Mouse (Mus musculus) liver, postnatal 0 days (tissue): ENCODE results near the gene Rab3c. TPM values are rescaled to one million over a fixed set of nuclear protein-coding genes. Genes with fewer than 3 reads are reported as not detected.

ENCODE experiments used
- ATAC-seq: fragments of 200-750 bp; cut with Nextera tagmentation; 2 replicates; pipeline ENCODE4 v1.8.0; 2017; ENCODE audit warnings: mild to moderate bottlenecking, moderate library complexity
- DNase-seq: peaks from one replicate; pipeline ENCODE4 v3.0.0-alpha.2; 2016
- H3K27ac ChIP-seq: fragments of 300-500 bp; sonication (generic); 2 replicates; pipeline ENCODE4 v1.5.1; 2014; ENCODE audit warnings: antibody characterized with exemption, moderate library complexity, mild to moderate bottlenecking, low read depth
- H3K27me3 ChIP-seq: fragments of 300-500 bp; sonication (generic); 2 replicates; pipeline ENCODE4 v1.6.1; 2014; ENCODE audit warnings: low read length, control low read depth, mixed read lengths; ENCODE audit not compliant: insufficient read depth
- H3K36me3 ChIP-seq: fragments of 300-500 bp; sonication (generic); replicated peaks from 2 replicates; pipeline ENCODE4 v1.6.1; 2014; ENCODE audit warnings: mild to moderate bottlenecking, control low read depth, low read length, moderate library complexity, mixed read lengths; ENCODE audit not compliant: insufficient read depth
- H3K4me1 ChIP-seq: fragments of 300-500 bp; sonication (generic); 2 replicates; pipeline ENCODE4 v1.6.1; 2014; ENCODE audit warnings: antibody characterized with exemption, mild to moderate bottlenecking, control low read depth; ENCODE audit not compliant: insufficient read depth
- H3K4me2 ChIP-seq: fragments of 300-500 bp; sonication (generic); 2 replicates; pipeline ENCODE4 v1.6.1; 2014; ENCODE audit warnings: low read depth, mild to moderate bottlenecking, low read length, moderate library complexity, mixed read lengths
- H3K4me3 ChIP-seq: fragments of 300-500 bp; sonication (generic); 2 replicates; pipeline ENCODE4 v1.5.1; 2014; ENCODE audit warnings: low read depth, low read length
- H3K9ac ChIP-seq: fragments of 300-500 bp; sonication (generic); replicated peaks from 2 replicates; pipeline ENCODE4 v1.6.1; 2014; ENCODE audit warnings: mild to moderate bottlenecking, moderate library complexity
- H3K9me3 ChIP-seq: fragments of 300-500 bp; sonication (generic); 2 replicates; pipeline ENCODE4 v1.6.1; 2016; ENCODE audit warnings: mild to moderate bottlenecking, control low read depth, low read length, mixed read lengths
- CTCF ChIP-seq: sonication (generic); IDR thresholded peaks from 2 replicates; pipeline ENCODE4 v1.5.1; 2016; ENCODE audit warnings: antibody characterized with exemption, low read depth
- EP300 ChIP-seq: IDR thresholded peaks from 2 replicates; pipeline ENCODE4 v1.6.1; 2016; ENCODE audit warnings: antibody characterized with exemption, low read depth, mild to moderate bottlenecking
- WGBS: fragments of 180-500 bp; shearing (Covaris S2); extraction: QIAGEN DNeasy Blood & Tissue Kit; methylation state at CpG from one replicate; pipeline ENCODE4 v1.1.7; 2014; ENCODE audit not compliant: insufficient replicate concordance; 5-methylcytosine and 5-hydroxymethylcytosine counted together
- polyA plus RNA-seq: library from polyadenylated mRNA; unstranded; fragments of >200 nt; fragmentation: Nextera tagmentation; extraction: Ambion mirVana; gene quantifications from 2 replicates; pipeline ENCODE4 v1.2.1, GENCODE M21; 2015

Gene Rab3c
- polyA plus RNA-seq, 1 experiment from 2014 or later: not detected

- H3K4me1 ChIP-seq: peaks cover 10% of the 10 kb centered on the region
- H3K9ac ChIP-seq: no peak overlapping the region
- ATAC-seq (no peak), DNase-seq (peak; percentile 44)
- no peaks in the 10 kb centered on the region for H3K36me3 ChIP-seq
- no peak overlapping the region for H3K27ac ChIP-seq
- H3K4me2 ChIP-seq: no peak overlapping the region
- TF ChIP-seq CTCF (peak; percentile 70), EP300 (no peak)
- H3K9me3 ChIP-seq: no peaks in the 10 kb centered on the region
- 73% methylated on average over 5 of the region's 5 CpGs for WGBS
- 0 out of 2 replicates have a peak, but pooled peaks cover 2% of the 10 kb centered on the region for H3K27me3 ChIP-seq
- H3K4me3 ChIP-seq: no peak overlapping the region
Observed at GRCm38 (mm10) chr13:110023031-110023430, 257.8 kb downstream of the Rab3c start.

DNA sequence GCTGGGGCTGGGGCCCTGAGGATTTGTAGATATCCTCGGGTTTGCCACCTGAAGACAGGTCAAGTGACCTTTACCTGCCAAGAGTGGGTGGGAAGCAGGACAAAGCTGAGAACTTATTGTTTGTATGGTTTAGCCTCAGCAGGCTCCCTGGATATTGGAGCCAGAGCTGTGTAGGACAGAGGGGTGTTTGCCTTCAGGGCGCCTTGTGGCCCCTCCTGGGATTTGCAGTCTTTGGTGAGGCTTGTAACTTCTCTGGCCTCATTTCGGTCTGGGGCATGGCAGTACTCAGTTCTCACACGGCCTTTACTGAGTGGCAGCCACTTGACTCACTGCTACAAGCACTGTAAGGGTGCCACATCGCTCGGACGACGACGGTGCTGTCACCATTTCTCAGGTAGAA is 261.0 kb downstream of the Rab3c start:
- DNase-seq (no peak), ATAC-seq (0 out of 2 replicates have a peak, but pooled peaks have one; percentile 2)
- Histone ChIP-seq H3K4me1 (peaks cover 10% of the 10 kb centered on the region), H3K9me3 (no peaks in the 10 kb centered on the region), H3K27me3 (0 out of 2 replicates have a peak, but pooled peaks cover 7% of the 10 kb centered on the region), H3K4me2 (no peak overlapping the region), H3K27ac (no peak overlapping the region), H3K36me3 (no peaks in the 10 kb centered on the region), H3K4me3 (no peak overlapping the region), H3K9ac (no peak overlapping the region)
- TF ChIP-seq EP300: no peak
- TF ChIP-seq CTCF: no peak
- 40% methylated on average over 9 of the region's 9 CpGs for WGBS

- H3K36me3 ChIP-seq: no peaks in the 10 kb centered on the region
- 2% methylated on average over 20 of the region's 20 CpGs for WGBS
- DNase-seq (no peak), ATAC-seq (peak; percentile 8; the same call in 1 of the 2 replicates)
- H3K4me2 ChIP-seq: peak overlapping the region; percentile 76
- H3K9me3 ChIP-seq: no peaks in the 10 kb centered on the region
- H3K9ac ChIP-seq: no peak overlapping the region
- TF ChIP-seq EP300 (no peak), CTCF (no peak)
- peak overlapping the region; percentile 30; the same call in 1 of the 2 replicates for H3K4me3 ChIP-seq
- no peak overlapping the region for H3K27ac ChIP-seq
- 0 out of 2 replicates have a peak, but pooled peaks cover 7% of the 10 kb centered on the region for H3K27me3 ChIP-seq
- peaks cover 10% of the 10 kb centered on the region for H3K4me1 ChIP-seq
Observed at GRCm38 (mm10) chr13:110018941-110019743, 261.7 kb downstream of the Rab3c start.

DNA sequence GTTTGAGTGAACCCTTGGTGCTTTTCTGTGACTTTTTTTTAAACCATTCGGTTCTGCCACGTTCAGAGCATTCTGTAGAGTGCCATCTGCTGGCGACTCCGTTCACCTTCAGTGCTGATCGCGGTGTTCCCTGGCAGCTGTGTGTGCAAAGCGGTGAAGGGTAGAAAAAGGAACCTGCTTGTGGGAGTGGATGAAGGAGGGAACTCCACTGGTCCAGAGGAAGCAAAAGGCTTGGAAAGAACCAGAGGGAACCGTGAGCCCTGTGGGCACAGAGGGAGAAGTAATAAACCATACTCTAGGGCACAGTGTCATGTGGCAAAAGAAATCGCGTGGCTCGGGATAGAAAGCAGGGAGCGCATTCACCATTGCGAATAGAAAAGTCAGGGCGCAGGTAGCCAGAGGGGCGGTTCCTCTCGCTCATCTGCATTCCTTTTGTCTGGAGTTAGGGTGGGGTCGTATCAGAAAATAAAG is 262.3 kb downstream of the Rab3c start:
- 0 out of 2 replicates have a peak overlapping the region, but pooled peaks have one; percentile 16 for H3K9ac ChIP-seq
- DNase-seq: peak; percentile 82
- no peaks in the 10 kb centered on the region for H3K9me3 ChIP-seq
- WGBS: 1% methylated on average over 17 of the region's 17 CpGs
- TF ChIP-seq CTCF: peak; percentile 78
- TF ChIP-seq EP300: no peak
- peak overlapping the region; percentile 76 for H3K4me2 ChIP-seq
- no peak overlapping the region for H3K27ac ChIP-seq
- H3K36me3 ChIP-seq: no peaks in the 10 kb centered on the region
- H3K27me3 ChIP-seq: 0 out of 2 replicates have a peak, but pooled peaks cover 7% of the 10 kb centered on the region
- H3K4me3 ChIP-seq: peak overlapping the region; percentile 30; the same call in 1 of the 2 replicates
- peak; percentile 73 for ATAC-seq
- peaks cover 10% of the 10 kb centered on the region for H3K4me1 ChIP-seq

DNA sequence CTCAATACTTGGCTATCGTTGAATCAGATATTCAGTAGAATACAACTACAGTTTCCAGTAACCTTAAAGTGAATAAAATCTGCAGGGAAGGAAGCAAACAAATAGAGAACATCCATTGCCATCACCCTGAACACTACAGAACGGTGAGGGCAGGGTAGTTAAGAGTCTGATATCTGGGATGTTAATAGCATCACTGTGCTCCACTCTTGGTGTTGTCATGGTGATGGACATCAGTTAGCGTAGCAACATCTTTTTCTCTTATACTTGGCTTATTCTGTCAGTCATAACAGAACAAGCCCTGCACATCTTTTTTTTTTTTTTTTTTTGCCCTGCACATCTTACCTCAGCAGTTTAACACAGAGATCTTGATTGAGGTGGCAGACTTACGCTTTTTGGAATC is 268.8 kb downstream of the Rab3c start:
- no peak overlapping the region for H3K4me3 ChIP-seq
- WGBS: 82% methylated on average over 4 of the region's 4 CpGs
- no peak overlapping the region for H3K4me2 ChIP-seq
- TF ChIP-seq EP300: no peak
- TF ChIP-seq CTCF: no peak
- DNase-seq (no peak), ATAC-seq (no peak)
- H3K4me1 ChIP-seq: no peaks in the 10 kb centered on the region
- H3K9ac ChIP-seq: no peak overlapping the region
- no peaks in the 10 kb centered on the region for H3K9me3 ChIP-seq
- H3K27ac ChIP-seq: no peak overlapping the region
- H3K27me3 ChIP-seq: 0 out of 2 replicates have a peak, but pooled peaks cover 5% of the 10 kb centered on the region
- H3K36me3 ChIP-seq: no peaks in the 10 kb centered on the region

GRCm38 (mm10) chr13:110010876-110011275 is 269.9 kb downstream of the Rab3c start:
- Histone ChIP-seq H3K4me2 (no peak overlapping the region), H3K9me3 (no peaks in the 10 kb centered on the region), H3K36me3 (no peaks in the 10 kb centered on the region), H3K4me1 (no peaks in the 10 kb centered on the region), H3K4me3 (no peak overlapping the region), H3K27me3 (peaks cover 5% of the 10 kb centered on the region; the same call in 1 of the 2 replicates), H3K9ac (no peak overlapping the region), H3K27ac (no peak overlapping the region)
- no peak for DNase-seq
- 81% methylated on average over 6 of the region's 6 CpGs for WGBS
- no peak for ATAC-seq
- TF ChIP-seq CTCF: no peak
- no peak for TF ChIP-seq EP300
